Mouse (Mus musculus) CH12F3 (cell line): ENCODE data around the gene Tdrd7.

Source experiments
- in situ Hi-C: fragments of 300-500 bp; cut with MboI; formaldehyde crosslinking; loops from 2 replicates; pipeline ENCODE4 v1.14.3; 2020; ENCODE audit warnings: low sequenced_read_pairs

Gene Tdrd7

DNA sequence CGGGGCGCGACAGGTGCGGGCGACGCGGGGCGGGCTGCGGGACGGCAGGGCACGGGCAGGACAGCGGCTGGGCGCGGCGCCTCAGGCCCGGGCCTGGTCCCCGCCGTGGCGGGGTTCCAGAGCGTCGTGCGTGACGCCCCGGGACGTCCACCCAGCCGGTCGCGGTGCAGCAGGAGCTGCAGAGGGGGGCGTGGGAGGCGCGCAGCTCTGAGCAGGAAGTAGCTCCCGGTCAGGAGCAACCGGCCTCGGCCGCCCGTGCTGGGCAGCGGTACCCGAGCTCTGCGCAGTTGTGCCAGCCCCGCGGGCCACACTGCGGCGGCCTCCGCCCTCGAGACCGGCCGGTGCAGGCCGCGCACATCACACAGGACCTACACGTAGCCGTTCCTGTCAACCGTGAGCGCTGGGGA, 7.3 kb downstream of the Tdrd7 start:
- in situ Hi-C loops, result no loop called here

DNA sequence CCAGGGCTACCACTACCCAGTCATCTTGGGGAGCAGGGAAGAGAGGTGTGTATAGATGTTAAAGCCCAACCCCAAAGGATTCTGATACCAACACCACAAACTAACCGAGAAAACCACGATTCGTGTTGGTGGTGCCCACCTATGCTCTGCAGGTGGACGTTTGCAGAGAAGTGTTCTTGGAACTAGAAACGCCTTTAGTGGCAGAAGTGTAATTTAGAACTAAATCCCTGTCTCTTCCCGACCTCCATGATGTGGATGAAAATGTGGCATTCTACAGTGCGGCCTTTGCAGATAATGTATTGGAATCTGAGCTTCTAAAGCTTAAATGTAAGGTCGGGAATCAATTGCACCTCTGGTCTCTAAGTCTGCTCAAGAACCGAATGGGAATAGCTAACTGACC, 7.8 kb downstream of the Tdrd7 start:
- in situ Hi-C loops, result no loop called here

DNA sequence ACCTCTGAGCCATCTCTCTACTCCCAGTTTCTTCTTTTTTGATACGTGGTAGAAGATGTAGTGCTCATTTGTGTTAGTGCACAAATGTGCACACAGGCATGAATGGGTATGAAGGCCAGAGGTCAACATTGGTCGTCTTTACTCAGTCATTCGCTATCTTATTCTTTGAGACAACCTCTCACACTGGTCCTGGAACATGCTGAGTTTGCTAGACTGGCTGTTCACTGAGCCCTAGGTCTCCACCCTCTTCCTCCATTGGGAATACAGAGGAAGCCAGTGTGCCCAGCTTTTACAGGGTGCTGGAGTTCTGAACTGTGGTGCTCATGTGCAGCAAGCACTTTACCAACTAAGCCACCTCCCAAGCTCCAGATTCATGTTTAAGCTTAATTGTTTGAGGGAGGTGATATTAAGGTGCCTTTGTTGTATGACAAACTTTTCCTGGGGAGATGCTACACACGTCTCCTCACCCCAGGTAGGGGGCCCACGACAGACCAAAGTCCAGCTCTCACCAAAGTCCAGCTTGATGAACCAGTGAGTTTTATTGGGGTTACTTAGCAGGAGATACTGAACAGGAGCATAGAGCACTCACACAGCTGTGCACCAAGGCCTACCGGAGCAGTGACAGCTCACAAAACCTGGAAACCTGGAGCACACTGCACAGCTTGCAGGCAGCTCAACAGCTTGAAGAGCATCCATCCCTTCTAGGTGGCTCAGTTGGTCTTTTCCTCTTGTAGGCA, 12.0 kb downstream of the Tdrd7 start:
- in situ Hi-C loops, result no loop called here

DNA sequence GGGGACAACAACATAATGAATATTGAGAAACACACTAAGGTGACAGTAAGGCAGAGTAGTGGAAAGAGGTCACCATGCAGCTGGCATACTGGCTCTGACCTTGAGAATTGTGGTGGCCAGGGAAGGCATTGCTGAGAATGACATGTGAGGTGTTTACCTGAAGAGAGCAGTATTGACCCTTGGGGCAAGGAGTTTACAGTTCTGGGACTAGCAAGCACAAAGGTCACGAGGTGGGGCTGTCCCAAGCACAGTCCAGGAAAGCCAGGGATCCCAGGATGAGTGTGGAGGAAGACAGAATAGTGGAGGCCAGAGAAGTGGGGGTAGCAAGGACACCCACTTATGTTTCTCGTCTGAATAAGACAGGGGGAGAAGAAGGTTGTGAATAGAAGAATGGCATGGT, 14.8 kb downstream of the Tdrd7 start:
- in situ Hi-C loops, result no loop called here

DNA sequence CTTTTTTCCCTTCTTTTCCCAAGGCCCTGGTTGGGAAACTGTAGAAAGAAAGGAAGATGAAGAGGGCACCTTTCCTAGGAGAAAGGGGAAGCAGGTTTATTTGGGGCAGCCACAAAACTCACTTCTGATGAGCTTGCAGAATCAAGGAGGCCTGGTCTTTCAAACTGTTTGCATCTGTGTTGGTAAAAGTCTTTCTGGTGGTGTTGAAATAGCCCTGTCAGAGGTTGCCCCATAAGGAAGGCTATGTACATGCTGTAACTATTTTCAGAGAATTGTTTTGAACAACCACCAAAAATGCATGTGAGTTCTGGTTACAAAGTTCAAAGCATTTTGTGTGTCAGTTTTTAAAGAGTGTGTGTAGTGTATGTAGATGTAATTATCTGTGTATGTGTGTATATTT, 15.9 kb downstream of the Tdrd7 start:
- in situ Hi-C loops, result no loop called here

DNA sequence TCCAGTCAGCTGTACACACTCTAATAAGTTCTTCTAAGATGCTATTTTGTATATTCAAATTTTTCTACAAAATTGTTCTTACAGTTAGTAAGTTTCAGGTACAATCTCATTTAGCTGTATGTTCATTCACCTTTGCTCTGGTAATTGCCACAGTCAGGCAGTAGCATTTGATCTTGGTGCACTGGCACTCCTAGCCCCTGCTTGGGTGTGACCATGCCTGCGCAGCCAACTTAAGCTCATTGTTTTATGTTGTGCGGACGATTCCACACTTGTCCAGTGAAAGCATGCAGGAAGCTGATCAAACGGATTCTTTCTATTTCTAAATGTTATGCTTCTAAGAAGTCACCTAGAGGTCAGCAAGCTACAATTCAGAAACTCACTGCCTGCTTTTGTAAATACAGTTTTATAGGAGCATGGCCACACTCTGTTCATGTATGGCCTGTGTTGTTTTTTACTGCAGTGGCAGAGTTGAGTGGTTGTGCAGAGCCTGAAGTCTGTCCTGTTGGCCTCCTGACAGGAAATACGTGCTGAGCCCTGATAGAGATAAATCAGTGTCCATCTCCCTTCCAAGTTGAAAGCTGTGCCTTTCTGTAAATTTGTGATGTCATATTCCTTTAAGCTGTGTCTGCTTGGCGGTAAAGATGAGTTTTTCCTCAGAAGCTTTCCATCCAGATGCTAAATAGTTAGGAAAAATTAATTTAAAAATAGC, 25.4 kb downstream of the Tdrd7 start:
- in situ Hi-C loops, result no loop called here

DNA sequence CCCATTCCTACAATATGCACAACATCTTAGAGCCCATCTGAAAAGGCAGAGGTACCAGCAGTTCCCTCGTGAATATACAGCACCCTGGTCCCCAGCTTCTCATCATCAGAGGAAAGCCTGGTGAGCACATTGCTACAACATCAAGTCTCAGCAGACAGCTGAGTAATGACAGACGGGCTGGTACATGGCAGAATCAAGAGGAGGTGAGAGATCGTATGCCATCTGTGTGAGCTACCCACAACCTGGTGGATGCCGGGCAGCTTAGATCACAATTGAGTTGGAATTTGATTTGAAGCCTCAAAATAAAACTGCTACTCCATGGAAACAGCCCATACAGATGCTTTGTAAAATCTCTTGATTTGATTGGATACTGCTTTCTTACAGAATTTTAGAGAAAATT, 33.4 kb downstream of the Tdrd7 start:
- in situ Hi-C loops, result no loop called here

DNA sequence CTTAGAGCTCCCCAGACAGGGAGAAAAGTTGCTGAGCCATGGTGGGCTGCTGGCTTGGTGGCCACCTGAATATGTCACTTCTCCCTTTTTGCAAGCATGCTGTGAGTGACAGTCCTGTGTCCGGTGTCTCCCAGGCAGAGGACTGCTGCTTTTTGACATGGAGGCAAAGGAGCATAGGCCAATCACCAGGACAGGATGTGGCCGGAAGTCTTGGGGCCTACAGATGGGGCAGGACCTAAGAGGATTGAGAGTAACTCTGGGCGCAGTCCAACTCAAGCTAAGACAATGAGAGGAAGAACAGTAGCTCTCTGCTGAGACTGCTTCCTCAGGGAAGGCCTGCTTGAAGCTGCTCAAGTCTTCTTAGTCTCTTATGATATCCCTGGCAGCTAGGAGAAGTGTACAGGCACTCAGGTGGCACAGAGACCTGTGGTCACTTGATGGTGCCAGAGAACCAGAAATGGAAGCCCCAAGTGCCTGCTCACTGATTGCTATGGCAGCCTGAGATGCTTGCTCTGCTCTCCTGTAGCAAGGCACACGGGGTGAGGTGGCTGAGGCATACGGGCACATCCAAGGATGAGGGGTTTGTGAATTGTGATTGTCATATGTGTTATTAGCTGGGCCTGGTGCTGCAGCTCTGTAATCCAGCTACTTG, 43.1 kb downstream of the Tdrd7 start:
- in situ Hi-C loops, result no loop called here

DNA sequence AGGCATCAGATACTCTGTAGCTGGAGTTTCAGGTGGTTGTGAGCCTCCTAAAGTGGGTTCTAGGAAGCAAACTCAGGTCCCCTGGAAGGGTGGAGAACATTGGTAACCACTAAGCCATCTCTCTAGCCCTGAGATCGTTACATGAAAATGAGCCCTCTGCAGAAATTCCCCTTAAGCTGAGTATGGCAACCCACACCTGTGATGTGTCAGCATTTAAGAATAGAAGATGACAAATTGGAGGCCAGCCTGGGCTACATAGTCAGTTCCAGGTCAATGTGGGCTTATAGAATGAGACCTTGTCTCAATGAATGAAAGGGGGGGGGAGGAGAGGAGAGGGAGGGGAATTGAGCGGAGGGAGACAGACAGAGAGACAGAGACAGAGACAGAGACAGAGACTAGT, 46.6 kb downstream of the Tdrd7 start:
- in situ Hi-C loops, result no loop called here

DNA sequence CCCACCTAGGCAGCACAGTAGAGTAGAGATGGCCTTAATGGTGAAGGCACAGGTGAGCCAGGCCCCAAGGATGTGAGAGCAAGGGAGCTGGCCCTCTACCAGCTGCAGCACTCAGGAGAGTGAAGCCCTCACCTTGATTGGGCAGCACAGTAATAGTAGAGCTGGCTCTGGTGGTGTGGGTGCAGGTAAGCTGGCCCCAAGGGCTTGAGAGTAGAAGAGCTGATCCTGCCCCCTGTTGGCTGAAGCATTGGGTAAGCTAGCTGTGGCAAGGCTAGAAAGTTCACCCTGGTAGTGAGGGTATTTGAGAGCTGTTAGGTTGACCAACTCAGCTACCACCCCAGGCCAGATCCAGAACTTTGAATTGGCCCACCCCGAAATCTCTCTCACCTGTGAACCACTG, 50.5 kb downstream of the Tdrd7 start:
- in situ Hi-C loops, result no loop called here

DNA sequence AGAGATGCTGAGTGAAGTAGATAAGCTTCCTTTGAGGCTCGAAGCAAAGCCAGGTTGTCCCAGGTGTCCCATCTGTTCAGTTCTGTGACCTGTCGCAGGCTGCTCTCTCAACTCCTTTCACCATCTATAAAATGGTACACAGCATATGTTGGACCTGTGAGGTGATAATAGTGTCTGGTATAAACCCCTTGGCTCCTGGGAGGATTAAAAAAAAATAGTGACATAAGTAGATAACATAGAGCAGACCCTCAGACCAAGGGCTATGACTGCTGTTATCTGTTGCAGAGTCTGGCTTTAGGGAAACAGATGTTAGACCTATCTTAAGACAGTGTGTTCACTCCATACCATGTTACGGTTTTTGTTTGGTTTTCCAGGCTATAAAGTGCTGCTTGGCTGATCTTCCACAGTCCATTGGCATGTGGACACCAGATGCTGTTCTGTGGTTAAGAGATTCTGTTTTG, 57.9 kb downstream of the Tdrd7 start:
- in situ Hi-C loops, result no loop called here

DNA sequence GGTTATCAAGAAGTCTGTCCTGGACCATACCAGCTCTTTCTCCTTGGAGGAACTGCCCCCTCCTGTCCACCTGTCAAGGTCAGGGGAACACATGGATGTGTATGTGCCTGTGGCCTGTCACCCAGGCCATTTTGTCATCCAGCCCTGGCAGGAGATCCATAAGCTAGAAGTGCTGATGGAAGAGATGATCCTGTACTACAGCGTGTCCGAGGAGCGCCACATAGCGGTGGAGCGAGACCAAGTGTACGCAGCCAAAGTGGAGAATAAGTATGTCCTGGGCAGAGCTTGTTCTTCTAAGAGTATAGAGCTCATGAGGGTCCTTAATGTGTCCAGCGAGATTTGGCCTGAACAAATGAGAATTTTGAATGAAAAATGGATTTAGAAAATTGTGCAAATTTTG, 60.8 kb downstream of the Tdrd7 start:
- in situ Hi-C loops, result no loop called here

DNA sequence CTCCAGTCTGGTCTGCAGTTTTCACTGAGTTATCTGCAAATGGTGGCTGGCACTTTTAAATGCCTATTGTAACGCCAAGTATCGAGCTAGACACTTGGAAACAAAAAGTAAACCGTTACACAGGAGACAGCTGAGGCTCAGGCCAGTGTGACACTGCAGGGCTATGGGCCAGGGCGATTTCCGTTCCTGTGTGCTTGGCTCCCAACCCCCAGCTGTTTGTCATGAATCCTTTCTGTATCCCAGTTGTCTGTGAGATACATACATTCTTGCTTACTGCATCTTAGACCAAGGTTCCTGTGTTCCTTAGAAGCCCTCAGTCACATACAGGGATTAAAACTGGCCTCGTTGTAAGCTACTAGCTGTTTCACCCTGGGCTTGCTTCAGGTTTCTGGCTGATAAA, 63.1 kb downstream of the Tdrd7 start:
- in situ Hi-C loops, result no loop called here

DNA sequence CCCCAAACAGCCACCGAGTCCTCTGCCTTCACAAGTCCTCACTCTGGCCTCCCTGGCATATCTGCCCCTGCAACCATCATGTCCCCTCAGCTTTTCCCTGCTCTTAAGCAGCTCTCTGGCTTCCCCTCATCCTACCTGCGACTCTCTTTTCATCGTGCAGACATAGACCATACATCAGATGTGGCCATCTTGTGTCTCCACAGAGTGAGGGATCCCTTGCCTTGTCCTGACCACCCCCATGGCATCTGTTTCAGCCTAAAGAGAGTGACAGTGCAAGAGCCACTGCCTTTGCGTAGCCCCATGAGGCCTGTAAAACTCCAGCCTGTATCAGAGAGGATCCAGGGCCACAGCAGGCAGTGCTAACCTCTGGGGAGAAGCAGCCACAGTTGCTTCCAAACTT, 63.6 kb downstream of the Tdrd7 start:
- in situ Hi-C loops, result no loop called here

DNA sequence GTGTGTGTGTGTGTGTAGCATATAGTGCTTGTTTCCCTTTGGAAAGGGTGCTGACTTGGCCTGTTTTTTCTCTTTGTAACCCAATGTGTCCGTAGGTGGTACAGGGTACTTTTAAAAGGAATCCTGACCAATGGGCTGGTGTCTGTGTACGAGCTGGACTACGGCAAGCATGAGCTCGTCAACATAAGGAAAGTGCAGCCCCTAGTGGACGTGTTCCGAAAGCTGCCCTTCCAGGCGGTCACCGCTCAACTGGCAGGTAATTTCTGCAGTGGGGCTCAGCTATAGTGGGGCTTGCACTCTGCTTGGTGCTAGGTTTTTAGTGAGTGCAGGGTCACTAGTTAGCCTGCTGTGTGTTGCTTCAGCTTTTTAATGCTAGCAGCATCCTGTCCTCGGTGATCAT, 64.4 kb downstream of the Tdrd7 start:
- in situ Hi-C loops, result no loop called here

DNA sequence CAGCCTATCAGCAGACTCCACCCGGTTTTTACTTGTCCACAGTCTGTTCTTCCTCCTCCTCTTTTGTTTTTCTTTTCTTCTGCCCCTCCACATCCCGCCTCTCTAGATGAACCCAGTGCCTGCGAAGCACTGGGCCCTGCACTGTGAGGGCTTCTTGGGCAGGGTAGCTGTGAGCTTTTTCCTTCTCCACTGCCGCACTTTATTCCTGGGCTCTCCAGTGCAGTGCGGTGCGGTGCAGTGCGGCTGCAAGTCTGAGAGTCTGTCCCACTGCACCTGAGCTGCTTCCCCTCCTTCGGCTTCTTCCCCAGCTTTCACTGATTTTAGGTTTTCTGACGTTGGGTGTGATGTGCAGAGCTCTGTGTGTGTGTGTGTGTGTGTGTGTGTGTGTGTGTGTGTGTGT, 67.3 kb downstream of the Tdrd7 start:
- in situ Hi-C loops, result no loop called here

DNA sequence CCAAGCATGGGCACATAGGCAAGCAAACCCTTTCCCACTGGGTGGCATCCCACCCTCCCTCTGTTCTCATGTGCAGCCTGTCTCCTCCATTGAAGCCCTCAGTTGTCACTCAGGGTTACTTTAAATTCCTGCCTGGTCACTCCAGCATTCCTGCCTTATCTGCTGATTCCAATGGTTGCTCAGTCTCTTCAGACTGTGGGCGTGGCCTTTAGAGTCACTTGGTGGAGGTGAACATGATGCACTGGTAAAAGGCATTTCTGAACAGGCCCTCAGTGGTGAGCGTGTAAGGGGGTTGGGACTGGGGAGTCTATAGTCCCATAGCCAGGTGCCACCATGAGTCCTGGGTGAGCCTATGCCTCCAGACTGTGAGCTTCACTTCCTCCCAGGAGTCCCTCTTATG, 68.1 kb downstream of the Tdrd7 start:
- in situ Hi-C loops, result no loop called here

DNA sequence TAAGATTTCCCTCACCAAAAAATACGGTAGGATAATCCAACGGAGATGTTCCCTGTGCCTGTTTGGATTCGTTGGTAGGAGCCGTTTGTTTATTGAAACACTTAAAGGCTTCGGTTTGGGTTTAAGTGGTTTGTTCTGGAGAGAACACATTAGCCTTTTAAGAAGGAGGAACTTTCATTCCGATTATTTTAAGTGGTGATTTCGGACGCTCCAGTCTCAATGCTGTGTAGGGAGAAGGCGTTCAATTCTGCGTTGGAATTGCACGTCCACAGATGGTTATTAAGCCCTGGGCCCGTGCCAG, 73.4 kb downstream of the Tdrd7 start:
- in situ Hi-C loops, result no loop called here

DNA sequence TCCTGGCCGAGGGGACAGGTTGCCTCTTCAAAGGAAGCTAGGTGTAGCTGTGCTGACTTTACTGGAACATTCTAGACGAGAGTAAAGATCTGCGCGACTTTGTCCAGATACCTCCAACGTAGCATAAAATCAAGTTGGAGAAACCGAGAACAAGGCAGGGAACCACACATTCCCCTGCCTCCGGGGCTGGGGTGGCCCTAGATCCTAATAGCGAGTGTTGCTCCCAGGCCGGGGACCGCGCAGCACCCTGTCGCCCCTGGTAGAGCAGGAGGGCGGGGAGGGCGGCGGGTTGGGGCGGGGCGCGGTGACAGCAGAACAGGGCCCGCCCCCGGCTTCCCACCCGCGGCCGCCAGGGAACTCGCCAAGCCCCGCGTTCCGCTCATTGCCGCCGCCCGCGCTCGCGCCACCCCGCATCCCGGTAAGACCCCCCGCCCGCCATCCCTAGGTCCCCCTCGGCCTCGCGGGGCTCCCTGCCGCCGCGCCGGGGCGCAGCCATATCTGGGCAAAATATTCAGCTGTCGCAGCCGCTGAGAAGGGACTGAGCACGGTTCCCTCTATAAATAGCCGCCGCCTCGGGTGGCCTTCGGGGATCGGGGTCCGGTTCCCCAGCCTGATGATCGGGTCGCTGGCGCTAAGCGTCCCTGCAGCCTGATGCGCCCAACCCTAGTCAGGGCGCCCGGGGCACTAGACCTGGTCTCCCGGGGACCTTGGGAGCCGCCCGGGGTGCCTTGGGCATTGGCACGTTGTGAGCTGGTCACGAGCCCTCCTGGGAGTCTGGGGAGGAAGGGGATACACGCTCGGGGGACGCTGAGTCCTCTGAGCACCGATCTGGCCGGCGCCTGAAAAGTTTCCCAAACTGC, 74.0 kb downstream of the Tdrd7 start, which contains the start of gene Tmod1:
Gene Tmod1, plus strand, starts transcription at position 44 of the 860 bp plus-strand sequence.
- in situ Hi-C loops, result no loop called here

DNA sequence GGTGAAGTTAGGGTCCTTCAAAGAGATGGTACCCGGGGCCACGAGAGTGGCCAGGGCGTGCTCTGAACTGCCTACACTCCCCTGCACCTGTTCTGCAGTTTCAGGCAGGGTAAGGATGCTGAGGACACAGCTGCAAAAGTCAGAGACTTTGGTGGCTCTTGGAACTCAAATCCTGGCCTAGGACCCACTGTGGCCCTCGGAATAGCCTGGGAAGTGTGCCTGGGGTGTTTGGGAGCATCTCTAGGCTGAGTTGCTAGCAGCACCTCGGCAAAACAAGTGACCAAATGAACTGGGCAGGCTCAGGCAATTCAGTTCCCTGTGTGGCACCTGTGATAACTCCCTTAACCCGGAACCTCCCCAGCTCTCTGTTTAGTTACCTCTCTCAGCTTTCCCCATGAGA, 74.8 kb downstream of the Tdrd7 start:
- in situ Hi-C loops, result no loop called here

DNA sequence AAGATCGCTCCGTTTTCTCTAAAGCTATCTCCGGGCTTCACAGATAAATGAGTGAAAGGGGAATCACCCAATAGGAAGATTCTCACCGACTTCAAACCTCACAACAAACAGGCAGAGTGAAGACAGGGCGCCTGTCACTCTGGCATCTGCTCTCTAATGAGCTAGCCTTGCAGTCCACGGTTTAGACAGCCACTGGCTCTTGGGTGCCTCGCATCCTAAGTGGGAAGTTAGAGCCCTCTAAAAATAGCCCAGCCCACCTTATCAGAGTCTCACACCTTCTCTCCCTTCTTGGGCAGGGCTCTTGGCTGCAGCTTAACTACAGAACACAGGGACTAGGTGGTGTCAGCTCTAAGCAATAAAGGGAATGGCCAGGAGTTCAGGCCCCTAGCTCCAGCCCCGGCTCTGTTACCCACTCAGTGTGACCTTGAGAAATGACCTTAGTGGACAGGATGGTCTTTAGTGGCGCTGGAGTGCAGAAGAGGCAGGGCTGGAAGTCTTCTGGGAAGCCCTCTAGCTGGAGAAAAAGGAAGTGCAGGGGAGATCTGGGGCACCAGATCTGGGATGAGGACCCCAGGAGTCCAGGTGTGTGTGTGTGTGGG, 75.6 kb downstream of the Tdrd7 start:
- in situ Hi-C loops, result no loop called here
